Mouse (Mus musculus) layer of hippocampus, adult 8-10 months (tissue): Measurements from ENCODE around the gene Man1c1. TPM values are rescaled to one million over a fixed set of nuclear protein-coding genes. Genes with fewer than 3 reads are reported as not detected.

Experiments used
- DNase-seq, 2 experiments: peaks; one replicate each; pipeline ENCODE4 v3.0.0; 2022; ENCODE audit warnings: low spot score in 2 of 2
- total RNA-seq, 4 experiments: library from RNA; stranded (reverse); gene quantifications; 2 replicates each; pipeline ENCODE4 v1.2.4; 2022

The Man1c1 gene
- total RNA-seq, 4 experiments from 2014 or later, result 24.6 to 31.4 (median 28.1) TPM

DNA sequence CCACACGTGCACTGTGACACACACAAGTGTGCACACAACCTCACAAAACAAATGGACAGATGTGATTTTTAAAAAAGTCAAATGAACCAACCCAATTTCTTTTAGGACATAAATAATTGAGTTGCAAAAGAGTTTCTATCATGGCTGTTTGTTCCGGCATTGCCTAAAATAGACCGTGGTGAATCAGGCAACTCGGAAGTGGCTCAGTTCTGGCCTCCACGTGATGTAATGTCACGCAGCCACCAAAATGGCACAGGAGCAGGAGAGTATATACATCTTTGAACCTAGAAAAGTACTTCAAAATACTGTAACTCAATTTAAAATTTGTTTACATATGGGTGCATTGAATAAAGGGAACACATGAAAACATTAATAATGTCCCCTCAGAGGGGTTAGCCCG lies 118.0 kb downstream of the Man1c1 start:
- no peak for DNase-seq

- no peak for DNase-seq
These were observed 120.6 kb downstream of the Man1c1 start for GRCm38 (mm10) chr4:134583513-134583912.

- no peak for DNase-seq
These were observed 122.7 kb downstream of the Man1c1 start for GRCm38 (mm10) chr4:134581365-134581764.

DNA sequence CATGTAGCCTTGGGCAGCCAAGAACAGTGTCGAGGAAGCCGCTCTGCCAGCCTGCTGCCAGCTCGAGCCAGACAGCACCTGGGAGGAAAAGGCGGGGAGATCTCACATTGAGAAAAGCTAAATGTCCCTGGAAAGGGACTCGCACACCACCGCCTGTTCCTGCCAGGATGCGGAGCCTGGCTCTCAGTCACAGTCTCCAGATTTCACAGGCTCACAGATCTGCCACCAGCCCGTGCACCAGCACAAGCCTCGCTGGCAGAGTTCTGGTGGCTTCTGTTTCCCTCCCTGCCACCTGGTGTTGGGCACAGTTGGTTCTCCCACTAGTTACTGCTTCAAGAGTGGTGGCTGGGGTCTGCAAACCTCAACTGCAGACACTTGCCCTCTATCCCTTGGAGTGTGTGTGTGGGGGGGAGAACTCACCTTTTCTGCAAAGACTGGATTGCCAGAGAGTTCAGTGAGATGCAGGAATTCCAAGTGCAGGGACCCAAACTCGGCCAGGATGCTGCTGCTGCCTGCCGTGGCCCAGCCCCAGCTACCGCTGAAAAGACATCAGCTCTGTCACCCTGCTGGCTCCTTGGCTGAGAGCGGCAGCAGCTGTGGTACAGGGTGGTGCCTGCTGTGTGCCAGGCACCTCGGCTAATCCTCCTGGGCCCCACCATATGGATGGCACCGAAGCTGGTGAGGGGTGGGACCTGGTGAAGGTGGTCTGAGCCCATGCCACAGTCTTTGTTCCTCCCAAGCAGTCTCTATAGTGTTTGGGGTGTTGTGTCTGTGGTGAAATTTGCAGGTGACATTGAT lies 123.5 kb downstream of the Man1c1 start:
- DNase-seq, result peak; percentile 83 to 88

DNA sequence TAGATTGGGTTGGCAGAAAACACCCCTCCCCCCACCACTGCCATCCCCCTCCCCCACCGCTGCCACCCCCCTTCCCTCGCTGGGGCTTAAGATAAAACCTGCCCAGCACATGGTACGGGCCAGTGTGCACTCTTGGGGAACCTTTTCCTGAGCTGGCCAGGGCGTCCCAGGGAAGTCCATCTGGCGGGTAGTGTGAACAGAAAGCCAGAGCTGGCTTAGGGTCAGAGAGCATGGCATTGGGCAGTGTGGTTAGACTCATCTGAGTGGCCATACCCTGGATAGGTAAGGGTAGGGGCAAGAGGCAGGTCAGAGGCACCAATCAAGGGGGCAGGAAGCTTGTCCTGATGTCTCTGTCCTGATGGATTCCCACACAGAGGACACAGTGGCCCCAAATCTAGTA lies 124.5 kb downstream of the Man1c1 start:
- DNase-seq, result no peak

DNA sequence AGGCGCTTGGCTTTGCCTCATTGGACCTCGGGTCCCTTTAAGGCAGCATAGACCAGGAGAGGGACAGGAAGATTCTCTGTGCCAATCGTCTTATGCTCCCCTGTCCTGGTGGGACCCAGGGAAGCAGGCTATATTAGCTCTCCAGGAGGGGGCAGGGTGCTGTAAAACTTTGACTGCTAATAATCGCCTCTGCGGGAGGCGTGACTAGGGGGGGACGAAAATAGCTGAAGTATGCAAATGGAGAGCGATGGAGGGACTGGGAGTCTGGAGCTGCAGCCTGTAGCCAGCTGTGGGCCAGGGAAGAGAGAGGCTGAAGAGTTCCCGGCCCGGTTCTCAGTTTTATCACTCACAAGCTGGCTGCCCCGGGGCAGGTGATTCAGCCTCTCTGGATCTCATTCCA lies 124.9 kb downstream of the Man1c1 start:
- DNase-seq, result no peak

- no peak for DNase-seq
These were observed 125.7 kb downstream of the Man1c1 start for GRCm38 (mm10) chr4:134578407-134578806.

DNA sequence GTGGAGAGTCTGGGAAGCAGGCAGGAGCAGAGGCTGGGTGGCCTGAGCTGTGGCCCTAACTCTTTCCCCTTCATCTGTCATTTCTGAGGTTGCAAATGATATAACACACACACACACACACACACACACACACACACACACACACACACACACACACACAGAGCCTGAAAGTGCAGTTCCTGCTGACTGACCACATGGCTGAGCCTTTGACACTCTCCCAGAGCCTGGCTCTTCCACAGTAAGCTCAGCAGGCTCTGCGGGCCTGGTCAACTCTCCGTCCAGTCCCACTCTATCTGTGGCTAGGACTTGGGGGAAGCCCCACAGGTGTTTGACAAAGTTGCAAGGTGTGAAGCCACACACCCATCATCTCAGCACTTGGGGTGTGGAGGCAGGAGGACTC lies 126.8 kb downstream of the Man1c1 start:
- no peak for DNase-seq

GRCm38 (mm10) chr4:134575486-134575885 lies 128.6 kb downstream of the Man1c1 start:
- no peak for DNase-seq

DNA sequence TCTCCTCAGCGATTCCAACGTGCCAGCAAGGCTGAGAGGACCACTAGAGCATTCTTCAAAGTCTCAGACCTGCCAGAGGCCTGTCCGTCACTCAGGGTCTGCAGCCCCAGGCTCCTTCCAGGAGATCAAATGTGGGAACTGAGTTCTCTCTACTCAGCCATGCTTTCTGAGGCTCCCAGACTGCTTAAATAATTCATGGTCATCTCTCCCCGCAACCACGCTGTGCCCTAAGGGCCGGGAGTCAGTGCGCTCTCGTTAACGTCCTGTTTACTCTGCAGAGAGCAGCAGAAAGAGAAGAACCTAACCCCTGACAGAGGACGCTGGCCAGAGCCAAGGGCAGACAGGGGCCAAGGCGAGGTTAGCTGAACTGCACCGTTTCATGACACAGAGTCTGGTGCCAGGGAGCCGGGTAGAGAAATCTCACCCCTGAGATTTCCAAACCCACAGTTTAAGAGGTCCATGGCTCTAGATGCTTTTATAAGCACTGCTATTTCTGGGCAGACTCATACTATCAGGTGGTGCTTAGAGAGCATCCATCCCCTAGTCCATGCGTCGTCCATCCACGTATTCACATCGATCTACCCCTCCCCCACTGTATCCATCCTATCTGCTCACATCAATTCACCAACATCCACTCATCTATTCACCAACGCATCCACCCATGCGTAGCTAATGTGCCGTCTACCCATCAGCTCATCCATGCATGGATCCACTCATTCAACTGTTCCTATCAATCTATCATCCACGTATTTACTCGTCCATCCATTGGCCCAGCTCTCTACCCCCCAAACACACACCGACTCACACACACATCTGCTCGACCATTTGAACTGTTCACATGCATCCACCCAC lies 131.4 kb downstream of the Man1c1 start:
- DNase-seq, result no peak

DNA sequence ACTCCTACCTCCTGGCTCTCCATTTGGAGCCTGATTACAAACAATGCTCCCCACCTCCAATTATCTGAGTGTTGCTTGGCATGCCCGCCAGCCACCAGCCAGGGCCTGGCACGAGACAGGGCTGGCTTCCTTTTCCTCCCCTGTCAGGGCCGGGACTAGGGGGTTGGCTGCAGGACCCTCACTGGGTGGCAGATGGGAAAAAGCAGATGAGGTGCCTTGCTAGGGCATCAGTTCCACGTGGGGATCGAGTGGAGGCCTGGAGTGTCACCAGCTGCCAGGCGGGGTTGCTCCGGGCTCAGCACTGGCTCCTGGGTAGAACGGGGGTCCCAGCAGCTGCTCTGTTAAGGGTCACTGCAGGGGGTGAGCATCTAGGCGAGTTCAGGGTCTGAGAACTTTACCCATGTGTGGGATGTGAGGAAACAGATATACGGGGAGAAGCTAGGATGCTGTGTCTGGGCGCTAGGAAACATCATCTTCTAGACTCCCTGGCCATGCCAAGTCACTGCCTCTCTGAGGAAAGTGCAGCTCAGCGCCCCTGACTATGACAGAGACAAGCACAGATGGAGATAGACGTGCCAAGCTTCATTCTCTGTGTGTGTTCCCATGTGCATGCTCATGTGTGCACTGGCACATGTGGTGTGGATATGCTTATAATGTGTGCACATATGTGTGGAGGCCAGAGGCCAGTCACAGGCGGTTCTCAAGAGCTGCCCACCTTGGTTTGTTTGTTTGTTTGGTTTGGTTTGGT lies 133.2 kb downstream of the Man1c1 start:
- DNase-seq, result no peak

GRCm38 (mm10) chr4:134569831-134570230 lies 134.3 kb downstream of the Man1c1 start:
- DNase-seq, result no peak

- no peak for DNase-seq
These were observed 134.9 kb downstream of the Man1c1 start for GRCm38 (mm10) chr4:134569205-134569604.

DNA sequence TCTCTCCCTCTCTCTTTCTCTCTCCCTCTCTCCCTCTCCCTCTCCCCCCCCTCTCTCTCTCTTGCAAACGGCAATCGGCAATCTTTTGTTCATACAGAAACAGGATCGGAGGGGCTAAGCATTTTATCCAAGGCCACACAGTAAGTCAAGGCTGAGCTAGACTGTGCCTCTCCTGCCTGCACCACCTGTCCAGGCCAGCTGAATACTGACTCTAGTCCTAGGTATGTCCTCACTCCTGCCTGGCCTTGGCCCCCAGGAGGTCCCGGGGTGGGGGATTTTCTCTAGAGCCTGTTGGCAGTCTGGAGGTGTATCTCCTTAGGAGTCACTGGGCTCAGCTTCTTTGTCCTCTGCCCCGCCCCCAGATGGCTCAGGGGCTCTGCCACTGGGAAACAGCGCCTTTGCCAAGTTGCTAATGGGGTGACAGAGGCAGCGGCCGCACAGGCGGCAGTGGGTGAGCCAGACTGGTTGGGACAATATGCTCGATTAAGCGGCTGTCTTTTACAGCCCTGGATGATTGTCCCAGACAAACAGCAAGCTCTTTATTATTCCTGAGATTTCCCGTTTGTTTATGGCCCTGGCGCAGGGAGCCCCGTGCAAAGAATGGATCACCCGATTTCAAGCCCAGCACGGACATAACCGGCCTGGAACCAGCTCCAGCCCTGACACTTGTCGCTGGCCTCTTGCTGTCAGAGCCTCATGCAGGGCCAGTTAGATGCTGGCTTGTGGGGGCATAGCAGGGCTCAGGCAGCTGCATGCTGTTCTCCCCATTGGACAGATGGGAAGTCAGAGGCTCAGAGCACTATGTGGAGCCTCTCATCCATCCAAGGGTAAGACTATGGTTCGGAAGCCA lies 136.5 kb downstream of the Man1c1 start:
- DNase-seq, result peak; percentile 41 to 53

DNA sequence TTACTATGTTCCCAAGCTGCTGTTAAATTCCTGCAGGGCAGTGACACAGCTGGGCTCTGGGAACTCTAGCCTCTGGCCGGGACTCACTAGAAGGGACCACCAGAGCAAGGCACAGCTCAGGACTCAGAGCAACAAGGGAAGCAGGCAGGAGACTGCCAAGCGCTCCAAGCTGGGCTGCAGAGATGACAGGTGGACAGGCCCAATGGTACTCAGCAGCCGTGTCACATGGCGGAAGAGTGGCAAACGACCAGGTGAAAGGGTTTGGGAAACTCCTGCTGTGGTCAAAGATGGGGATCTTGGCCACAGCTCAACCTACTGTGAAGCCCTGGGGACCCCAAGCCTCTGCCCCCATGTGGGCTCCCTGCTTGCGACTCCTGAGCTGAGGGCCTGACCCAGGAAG lies 140.0 kb downstream of the Man1c1 start:
- DNase-seq, result no peak

- no peak for DNase-seq
These were observed 140.5 kb downstream of the Man1c1 start for GRCm38 (mm10) chr4:134563624-134564023.

DNA sequence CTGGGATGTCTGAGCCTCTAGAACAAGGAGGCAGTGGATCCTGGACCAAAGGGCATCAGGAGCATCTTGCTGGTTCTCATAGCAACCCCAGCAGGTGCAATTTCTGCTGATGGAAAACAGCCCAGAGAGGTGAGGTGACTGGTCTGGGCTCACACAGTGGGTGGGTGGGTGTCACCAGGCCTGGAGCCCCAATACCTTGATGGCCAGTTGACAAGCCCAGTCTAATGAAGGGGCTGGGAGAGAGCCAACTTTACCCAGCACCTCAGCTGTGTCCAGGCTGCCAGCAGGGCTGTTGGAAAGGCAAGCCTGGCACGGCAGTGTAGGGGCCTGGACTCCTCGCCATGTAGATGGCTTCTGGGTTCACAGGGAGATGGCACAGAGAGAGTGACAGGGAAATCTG lies 142.1 kb downstream of the Man1c1 start:
- no peak for DNase-seq

DNA sequence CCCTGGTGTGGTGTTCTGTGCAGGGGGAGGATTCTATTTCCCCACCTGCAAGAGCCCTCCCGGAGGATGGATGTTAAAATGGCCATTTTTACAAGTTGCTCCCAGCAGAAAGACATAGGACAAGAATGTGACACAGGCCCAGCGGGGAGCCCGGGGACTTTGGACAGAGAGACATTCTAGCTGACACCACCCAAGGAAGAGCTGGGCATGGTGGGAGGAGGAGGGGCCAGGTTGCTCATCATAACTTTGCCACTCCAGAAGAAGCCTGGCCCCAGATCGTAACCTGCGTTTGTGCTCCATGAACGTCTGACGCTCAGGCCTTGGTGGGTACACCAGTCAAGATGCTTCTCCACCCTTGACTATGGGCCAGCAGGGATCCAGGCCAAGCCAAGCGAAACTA lies 143.4 kb downstream of the Man1c1 start:
- no peak for DNase-seq

- no peak for DNase-seq
These were observed 144.9 kb downstream of the Man1c1 start for GRCm38 (mm10) chr4:134559154-134559553.

DNA sequence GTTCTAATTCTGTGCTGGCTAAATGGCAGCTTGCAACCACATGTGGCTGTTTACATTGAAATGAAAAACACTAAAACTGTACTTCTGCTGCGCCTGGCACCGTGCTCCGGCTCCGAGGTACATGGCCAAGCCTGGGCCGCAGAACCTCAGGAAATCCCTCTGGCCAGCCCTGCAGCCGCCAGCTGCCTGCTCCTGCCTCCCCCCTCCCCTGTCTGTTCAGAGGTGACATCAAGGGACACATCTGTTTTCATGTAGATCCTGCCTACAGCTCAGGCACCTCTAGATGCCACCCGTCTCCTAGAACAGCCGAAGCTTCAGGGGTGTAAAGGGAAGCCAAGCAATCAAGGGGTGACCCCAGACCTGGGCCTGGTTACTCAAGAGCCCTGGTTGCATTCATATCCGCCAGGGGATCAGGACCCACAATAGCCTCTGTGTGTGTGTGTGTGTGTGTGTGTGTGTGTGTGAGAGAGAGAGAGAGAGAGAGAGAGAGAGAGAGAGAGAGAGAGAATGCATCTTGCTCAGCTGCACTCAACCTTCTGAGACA lies 145.4 kb downstream of the Man1c1 start:
- DNase-seq, result no peak
